Mouse (Mus musculus) Muller cell, postnatal 12 days (primary cell): ENCODE results near the gene Acsf3.
A peak's percentile ranks its signal among the peaks of the same experiment; 100 is the strongest.

Experiments used
- DNase-seq: peaks from one replicate; pipeline ENCODE4 v3.0.0-alpha.2; 2015; ENCODE audit errors: inconsistent ontology term

Gene Acsf3

DNA sequence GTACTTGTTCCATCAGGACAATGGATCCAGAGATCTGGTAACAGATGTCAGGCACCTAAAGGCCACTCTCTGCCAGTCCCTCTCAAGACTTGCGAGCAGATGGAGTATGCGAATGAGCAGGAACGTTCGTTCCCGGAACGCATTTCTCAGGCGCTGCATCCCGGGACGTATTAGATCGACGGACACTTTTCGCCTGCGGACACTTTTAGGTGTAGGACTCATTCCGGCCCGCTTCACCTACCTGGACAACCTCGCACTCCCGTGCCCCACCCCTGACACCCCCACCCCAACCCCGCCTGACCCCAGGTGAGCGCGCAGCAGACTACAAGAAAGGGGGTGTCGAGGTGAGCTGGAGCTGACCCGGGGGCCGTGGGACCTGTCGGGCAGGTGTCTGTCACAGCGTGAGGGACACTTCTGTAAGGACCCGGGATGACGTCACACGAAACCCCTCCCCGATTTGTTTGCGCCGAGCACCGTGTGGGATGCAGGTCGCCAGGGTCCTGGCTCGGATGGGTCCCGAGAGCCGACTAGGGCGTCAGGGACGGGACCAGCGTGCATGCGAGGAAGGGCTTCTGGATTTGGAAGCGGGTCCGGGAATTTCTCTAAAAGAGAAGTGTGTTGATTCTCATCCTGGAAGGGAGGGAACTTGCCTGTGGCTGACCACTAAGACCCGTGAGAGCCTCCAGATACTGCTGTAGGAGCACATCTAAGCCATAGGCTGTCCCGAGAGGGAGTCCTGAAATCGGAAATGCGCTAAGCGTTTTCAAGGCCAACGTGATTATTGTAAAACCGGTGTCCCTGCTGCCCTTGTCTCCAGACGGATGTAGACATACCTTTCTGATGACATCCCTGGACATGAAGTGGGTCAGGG is at the start of gene Acsf3:
Gene Acsf3 (plus strand): TSS at position 202 of the 871 bp plus-strand sequence.
- DNase-seq, result peak; percentile 70

DNA sequence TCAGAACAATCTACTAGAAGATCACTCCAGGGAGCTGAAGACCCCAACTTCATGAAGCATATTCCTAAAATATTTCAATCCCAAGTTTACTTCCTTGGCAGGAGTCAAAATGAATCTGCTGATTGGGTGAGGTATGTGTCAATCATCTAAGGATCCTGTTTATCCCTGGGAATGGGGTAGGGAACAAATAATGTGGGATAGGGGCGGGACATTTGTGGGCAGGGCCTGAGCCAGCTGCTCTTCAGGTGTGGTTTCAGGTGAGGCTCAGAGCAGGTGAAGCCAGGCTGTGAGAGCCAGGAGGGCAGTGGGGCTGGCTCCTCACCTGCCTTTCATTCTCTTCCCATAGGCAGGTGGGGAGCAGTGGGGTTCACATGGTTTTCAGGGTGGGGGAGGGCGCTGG is 48.5 kb upstream of the Acsf3 start:
- DNase-seq, result no peak

GRCm38 (mm10) chr8:122727412-122727811 is 47.9 kb upstream of the Acsf3 start:
- no peak for DNase-seq

DNA sequence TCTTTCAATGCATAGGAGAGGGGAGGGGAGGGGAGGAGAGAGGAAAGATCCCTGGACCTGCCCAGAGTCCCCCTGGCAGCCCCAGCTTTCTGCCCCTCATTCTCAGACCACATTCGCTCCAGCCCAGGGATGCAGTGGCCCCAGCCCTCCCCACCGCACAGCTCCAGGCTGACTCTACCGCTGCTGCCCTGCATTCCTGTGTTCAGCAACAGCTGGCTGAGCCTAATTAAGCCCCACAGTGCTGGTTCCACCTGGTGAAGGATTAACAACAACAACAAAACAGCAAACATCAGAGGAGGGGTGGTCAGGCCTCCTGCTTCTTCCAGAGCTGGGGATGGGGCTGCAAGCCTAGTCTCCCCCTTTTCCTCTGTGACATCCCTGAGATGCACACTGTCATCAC is 46.7 kb upstream of the Acsf3 start:
- no peak for DNase-seq

- DNase-seq, result no peak
These were observed 40.2 kb upstream of the Acsf3 start for GRCm38 (mm10) chr8:122735110-122735509.

- DNase-seq, result no peak
These were observed 39.5 kb upstream of the Acsf3 start for GRCm38 (mm10) chr8:122735542-122736473.

DNA sequence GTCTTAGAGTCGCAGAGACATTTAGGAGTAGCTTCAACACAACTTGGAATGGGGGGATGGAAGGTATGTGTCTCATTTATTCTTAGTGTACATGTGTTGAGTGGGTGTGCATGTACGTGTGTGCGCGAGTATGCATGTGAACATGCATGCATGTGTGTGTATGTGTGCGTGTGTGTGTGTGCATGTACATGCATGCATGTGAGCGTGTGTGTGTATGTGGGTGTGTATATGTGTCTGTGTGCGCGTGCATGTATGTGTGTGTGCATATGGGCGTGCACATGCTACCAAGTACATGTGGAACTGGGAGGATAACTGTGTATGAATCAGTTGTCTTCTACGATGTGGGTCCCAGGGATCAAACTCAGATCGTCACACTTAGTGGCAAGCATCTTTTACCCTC is 38.7 kb upstream of the Acsf3 start:
- no peak for DNase-seq

DNA sequence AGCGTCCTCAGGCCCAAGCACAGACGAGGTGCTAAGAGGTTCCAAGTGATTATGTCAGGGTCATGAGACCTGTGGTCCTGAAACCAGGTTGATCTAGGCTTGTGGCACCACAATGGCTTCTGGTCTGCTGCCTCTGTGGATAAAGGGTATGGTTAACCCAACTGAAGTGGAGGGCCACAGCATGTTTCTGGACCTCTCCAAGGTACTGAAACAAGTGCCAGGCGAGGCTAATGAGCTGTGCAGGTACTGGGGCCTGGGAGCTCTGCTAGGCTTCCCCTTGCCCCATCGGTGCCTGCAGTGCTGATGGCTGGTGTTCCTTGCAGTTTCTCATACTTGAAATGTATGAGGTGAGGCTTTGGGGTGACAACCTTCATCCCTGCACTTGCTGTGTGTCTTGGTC is 38.2 kb upstream of the Acsf3 start:
- no peak for DNase-seq

- DNase-seq, result no peak
These were observed 37.4 kb upstream of the Acsf3 start for GRCm38 (mm10) chr8:122737886-122738285.

DNA sequence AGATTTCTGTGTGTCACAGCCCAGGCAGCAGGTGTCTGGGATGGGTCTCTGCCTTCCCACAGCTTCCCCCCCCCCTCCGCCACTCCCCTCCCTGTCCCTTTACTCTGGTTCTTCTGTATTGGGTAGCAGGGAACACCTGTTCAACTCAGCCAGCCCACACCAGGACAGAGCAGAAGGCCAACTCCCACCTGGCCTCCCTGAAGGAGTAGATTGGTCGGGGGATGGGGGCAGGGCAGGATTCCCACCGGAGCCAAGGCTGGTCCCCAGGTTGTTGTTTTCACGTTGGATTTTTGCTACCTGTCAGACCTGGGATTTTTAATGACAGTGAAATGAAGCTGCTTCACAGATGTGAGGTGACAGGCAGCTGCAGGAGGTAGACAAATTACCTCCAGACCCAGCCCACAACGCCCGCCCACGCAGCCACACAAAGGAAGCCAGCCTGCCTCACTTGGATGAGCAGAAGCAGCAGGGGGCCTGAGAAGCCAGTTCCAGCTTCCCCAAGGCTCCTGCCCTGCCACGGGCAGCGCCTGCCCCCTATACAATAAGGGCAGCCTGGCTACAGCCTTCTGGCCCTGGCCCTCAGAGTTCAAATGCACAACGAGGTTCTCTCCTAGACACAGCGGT is 36.1 kb upstream of the Acsf3 start:
- peak; percentile 29 for DNase-seq

DNA sequence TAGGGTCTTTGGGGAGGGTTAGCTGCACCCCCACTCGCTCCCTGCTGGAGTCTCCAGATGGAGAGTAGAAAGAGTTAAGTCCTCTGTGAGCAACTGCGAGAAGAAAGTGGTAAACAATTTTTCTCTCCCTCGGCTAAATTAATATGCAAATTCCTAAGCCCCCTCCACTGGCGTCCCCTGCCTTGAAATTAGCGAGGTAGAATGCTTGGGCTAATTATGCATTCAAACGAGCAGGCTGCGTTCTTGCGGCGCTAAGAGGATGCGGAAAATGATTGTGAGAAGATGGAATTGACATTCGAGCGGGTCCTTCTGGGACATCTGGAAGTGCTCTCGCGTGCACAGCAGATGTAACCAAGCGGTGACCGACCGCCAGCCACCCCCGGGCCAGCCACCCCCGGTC is 32.8 kb upstream of the Acsf3 start:
- no peak for DNase-seq

DNA sequence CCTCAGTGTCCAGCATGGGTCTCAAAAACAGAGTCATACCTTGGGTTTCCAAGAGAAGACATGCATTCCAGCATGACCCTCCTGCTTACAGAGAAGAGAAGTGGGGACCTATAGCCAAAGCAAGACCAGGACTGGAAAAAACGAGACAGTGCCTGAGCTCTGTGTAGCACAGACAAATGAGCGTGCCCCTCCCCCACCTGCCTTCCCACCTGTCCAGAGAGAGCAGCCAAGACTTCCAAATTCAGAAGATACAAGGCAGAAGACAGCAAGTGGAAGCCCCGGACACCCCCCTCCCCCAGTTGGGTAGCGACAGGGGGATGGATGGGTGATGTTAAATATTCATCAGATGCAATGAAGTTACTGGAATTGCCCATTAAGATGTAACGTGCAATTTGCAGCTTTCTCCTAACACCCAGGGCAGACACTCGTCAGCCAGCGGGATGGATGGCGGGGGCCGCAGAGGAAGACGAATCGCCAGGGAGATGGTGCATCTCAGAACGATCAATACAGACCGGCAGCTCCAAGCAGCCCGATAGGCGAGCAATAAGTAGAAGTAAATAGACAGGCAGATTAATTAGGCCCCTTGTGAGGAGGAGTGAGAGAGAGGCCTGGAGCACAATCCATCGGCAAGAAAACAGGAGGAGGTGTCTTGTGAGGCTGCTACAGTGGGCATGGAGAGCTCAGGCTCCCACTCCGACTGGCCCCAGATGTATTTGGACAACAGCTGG is 30.1 kb upstream of the Acsf3 start:
- DNase-seq, result no peak

DNA sequence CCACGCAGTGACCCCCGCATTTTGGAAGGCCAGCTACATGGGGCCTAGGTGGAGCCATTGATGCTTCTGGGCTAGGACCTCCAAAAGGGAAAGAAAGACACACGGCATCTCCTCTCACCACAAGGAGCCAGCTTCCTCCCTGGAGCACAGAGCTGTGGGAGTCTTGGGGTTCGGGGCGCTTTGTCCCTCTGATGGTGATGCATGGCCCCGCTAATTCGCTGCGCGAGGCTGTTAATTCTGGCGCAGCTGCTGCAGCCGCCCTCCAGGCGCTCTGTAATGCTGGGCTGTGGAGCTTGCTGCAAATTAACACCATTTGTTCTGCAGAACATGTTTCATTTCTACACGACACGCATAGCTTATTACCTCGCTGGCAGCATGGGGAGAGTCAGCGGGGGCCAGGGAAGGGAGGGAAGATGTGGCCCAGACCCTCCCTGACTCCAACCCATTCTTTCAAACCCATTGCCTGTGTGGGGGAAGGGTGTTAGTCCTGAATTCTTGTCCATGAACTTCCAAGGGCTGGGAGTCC is 29.5 kb upstream of the Acsf3 start:
- no peak for DNase-seq

- DNase-seq, result no peak
These were observed 28.8 kb upstream of the Acsf3 start for GRCm38 (mm10) chr8:122746439-122746838.

GRCm38 (mm10) chr8:122747825-122748224 is 27.5 kb upstream of the Acsf3 start:
- DNase-seq, result no peak

DNA sequence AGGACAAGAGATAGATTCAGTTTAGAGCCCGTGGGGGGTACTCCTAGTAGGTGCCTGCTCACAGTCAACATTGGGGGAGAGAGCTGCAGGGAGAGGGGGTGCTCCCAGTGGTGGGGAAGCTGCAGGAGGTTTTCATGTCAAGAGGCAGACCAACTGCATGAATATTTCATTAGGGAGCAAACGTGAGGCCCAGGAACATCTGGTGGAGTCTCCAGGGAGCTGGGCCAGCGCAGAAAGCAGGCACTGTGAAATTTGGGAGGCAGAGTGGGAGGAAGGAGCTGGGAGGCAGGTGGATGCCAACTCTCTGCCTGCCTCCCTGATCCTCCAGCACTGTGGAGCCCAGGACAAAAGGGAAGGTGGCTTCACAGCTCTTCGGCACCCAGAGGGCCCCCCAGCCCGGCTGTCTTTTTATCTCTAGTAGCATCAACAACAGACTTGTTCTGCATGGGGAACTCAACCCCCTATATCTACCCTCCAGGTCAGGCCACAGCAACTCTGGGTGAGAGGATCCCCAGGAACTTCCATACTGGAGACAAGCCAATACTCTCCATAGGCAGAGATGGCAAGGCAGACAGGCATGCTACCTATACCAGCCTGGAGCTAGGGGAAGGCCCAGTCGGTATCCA is 25.8 kb upstream of the Acsf3 start:
- no peak for DNase-seq

- DNase-seq, result no peak
These were observed 23.9 kb upstream of the Acsf3 start for GRCm38 (mm10) chr8:122751342-122751741.

DNA sequence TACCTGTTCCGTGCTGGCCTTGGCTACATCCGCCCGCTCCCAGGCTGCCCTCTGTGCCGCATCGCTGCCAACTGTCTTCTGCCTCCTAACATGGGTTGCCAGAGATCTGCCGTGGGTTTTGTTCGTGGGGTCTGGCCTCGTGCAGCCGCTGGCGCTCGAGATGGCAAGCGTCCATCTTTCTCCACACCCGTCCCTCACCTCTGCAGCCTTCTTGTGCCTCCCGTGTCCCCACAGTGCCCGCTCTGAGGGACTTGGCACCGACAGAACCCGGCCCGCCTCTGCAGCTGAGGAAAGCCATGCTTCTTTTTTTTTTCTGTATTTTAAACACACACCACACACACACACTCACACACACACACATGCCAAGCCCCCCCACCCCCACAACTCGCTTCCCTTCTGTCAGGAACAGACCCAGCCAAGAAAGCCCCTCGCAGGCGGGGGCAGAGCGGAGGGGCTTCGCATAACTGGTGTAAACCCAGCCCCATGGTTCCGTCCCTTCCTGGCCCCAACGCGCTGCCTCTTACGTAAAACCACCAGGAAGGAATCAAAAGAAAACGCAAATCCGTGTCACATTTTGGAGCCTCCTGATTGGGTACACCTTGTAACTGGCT is 23.1 kb upstream of the Acsf3 start:
- DNase-seq, result no peak

DNA sequence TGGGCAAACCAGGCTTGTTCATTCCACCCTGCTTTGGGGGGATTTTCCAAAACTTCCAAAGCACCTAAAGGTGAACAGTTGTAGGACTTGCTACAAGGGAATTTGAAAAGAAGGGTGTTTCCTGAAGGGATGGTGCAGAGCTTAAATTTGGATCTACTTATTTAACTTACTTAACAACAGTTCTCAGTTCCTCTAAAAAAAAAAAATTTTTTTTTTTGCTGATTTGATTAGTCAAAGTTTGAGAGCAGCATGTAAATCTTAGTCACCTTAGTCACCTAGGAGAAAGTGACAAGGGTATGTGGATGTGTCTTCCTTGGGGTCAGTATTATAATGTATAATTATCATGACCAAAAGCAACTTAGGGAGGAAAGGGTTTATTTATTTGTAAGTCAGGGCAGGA is 16.7 kb upstream of the Acsf3 start:
- DNase-seq, result no peak

GRCm38 (mm10) chr8:122760116-122760515 is 15.2 kb upstream of the Acsf3 start:
- no peak for DNase-seq
